Mouse (Mus musculus): ENCODE data around the gene Kmt2c. TPM values are rescaled to one million over a fixed set of nuclear protein-coding genes. Genes with fewer than 3 reads are reported as not detected.

Gene Kmt2c
- polyA plus RNA-seq, 2 experiments = 7.1 TPM

- Histone ChIP-seq H3K9me3 (ENCODE audit: control insufficient read depth, low read length) (no peaks in the 10 kb centered on the region), H3K4me3 (ENCODE audit: insufficient read depth in 1 of 2, low read depth in 2 of 2, low read length in 2 of 2) (no peak overlapping the region), H3K4me2 (ENCODE audit: low read depth) (no peak overlapping the region), H3K9ac (replicated peaks) (no peak overlapping the region), H3K27me3 (ENCODE audit: control insufficient read depth, insufficient read depth, low read length) (no peaks in the 10 kb centered on the region), H3K27ac (no peak overlapping the region), H3K36me3 (replicated peaks; ENCODE audit: control insufficient read depth, insufficient read depth, low read depth) (no peaks in the 10 kb centered on the region), H3K4me1 (replicated peaks; ENCODE audit: control insufficient read depth in 2 of 2, insufficient read depth in 2 of 2, low read length in 1 of 2) (no peaks in the 10 kb centered on the region)
- 21% methylated on average over 3 of the region's 3 CpGs for whole genome bisulfite sequencing (ENCODE audit: insufficient replicate concordance)
- DNase-seq (ENCODE audit: low read depth in 3 of 3, low spot score in 3 of 3) = peak; percentile 11 to 31 (median 20)
- TF ChIP-seq EP300 (IDR thresholded peaks at IDR 0.05; ENCODE audit: low read depth) (no peak), CTCF (IDR thresholded peaks at IDR 0.05; ENCODE audit: low read depth) (peak; percentile 61)
- ATAC-seq (ENCODE audit: insufficient read depth) = no peak
Measured at GRCm38 (mm10) chr5:25420601-25421000, 78.0 kb downstream of the Kmt2c start.

- 0 out of 4 replicates have a peak, but pooled peaks cover 0 to 3% of the 10 kb centered on the region in 2 experiments for H3K4me1 ChIP-seq (replicated peaks; ENCODE audit: control insufficient read depth in 2 of 2, insufficient read depth in 2 of 2, low read length in 1 of 2)
- no peak overlapping the region for H3K4me3 ChIP-seq (ENCODE audit: insufficient read depth in 1 of 2, low read depth in 2 of 2, low read length in 2 of 2)
- H3K27me3 ChIP-seq (ENCODE audit: control insufficient read depth, insufficient read depth, low read length) = no peaks in the 10 kb centered on the region
- H3K9me3 ChIP-seq (ENCODE audit: control insufficient read depth, low read length) = no peaks in the 10 kb centered on the region
- DNase-seq (ENCODE audit: low read depth in 3 of 3, low spot score in 3 of 3) (no peak), ATAC-seq (ENCODE audit: insufficient read depth) (no peak)
- no peak overlapping the region for H3K9ac ChIP-seq (replicated peaks)
- H3K4me2 ChIP-seq (ENCODE audit: low read depth) = no peak overlapping the region
- no peak overlapping the region for H3K27ac ChIP-seq
- TF ChIP-seq EP300 (IDR thresholded peaks at IDR 0.05; ENCODE audit: low read depth) = no peak
- TF ChIP-seq CTCF (IDR thresholded peaks at IDR 0.05; ENCODE audit: low read depth) = no peak
- H3K36me3 ChIP-seq (replicated peaks; ENCODE audit: control insufficient read depth, insufficient read depth, low read depth) = no peaks in the 10 kb centered on the region
Measured at GRCm38 (mm10) chr5:25415382-25415781, 83.2 kb downstream of the Kmt2c start.

- Histone ChIP-seq H3K4me3 (ENCODE audit: insufficient read depth in 1 of 2, low read depth in 2 of 2, low read length in 2 of 2) (no peak overlapping the region), H3K9me3 (ENCODE audit: control insufficient read depth, low read length) (no peaks in the 10 kb centered on the region), H3K9ac (replicated peaks) (no peak overlapping the region), H3K27ac (no peak overlapping the region), H3K36me3 (replicated peaks; ENCODE audit: control insufficient read depth, insufficient read depth, low read depth) (peaks cover 4% of the 10 kb centered on the region), H3K4me1 (replicated peaks; ENCODE audit: control insufficient read depth in 2 of 2, insufficient read depth in 2 of 2, low read length in 1 of 2) (no peaks in the 10 kb centered on the region), H3K4me2 (ENCODE audit: low read depth) (no peak overlapping the region), H3K27me3 (ENCODE audit: control insufficient read depth, insufficient read depth, low read length) (no peaks in the 10 kb centered on the region)
- no peak for ATAC-seq (ENCODE audit: insufficient read depth)
- DNase-seq (ENCODE audit: low read depth in 3 of 3, low spot score in 3 of 3) = no peak
- TF ChIP-seq EP300 (IDR thresholded peaks at IDR 0.05; ENCODE audit: low read depth) = no peak
- no peak for TF ChIP-seq CTCF (IDR thresholded peaks at IDR 0.05; ENCODE audit: low read depth)
- WGBS (ENCODE audit: insufficient replicate concordance) = 79% methylated on average over 2 of the region's 2 CpGs
Measured at GRCm38 (mm10) chr5:25396727-25397126, 101.9 kb downstream of the Kmt2c start.

DNA sequence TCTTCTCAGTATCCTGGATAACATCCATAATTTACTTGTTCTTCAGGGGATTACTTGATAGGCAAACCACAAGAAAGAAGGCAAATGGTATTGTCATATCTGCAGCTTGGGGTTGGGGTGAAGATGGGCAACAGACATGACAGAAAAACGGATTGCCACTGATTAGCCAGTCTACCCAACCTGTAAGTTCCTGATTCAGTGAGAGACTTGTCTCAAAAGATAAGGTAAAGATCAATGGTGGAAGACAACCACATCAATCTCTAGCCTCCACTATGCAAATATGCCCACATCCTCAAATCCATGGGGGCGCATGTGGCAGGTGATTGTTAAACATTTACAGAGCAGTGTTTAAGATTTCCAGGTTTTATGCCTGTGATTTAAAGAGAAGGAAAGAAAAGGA, 105.9 kb downstream of the Kmt2c start:
- DNase-seq (ENCODE audit: low read depth in 3 of 3, low spot score in 3 of 3) (no peak), ATAC-seq (ENCODE audit: insufficient read depth) (no peak)
- no peaks in the 10 kb centered on the region for H3K27me3 ChIP-seq (ENCODE audit: control insufficient read depth, insufficient read depth, low read length)
- peaks cover 4% of the 10 kb centered on the region for H3K36me3 ChIP-seq (replicated peaks; ENCODE audit: control insufficient read depth, insufficient read depth, low read depth)
- no peak overlapping the region for H3K4me2 ChIP-seq (ENCODE audit: low read depth)
- H3K4me1 ChIP-seq (replicated peaks; ENCODE audit: control insufficient read depth in 2 of 2, insufficient read depth in 2 of 2, low read length in 1 of 2) = no peaks in the 10 kb centered on the region
- WGBS (ENCODE audit: insufficient replicate concordance) = 38% methylated on average over 2 of the region's 2 CpGs
- no peak overlapping the region for H3K9ac ChIP-seq (replicated peaks)
- H3K9me3 ChIP-seq (ENCODE audit: control insufficient read depth, low read length) = no peaks in the 10 kb centered on the region
- TF ChIP-seq CTCF (IDR thresholded peaks at IDR 0.05; ENCODE audit: low read depth) (no peak), EP300 (IDR thresholded peaks at IDR 0.05; ENCODE audit: low read depth) (no peak)
- no peak overlapping the region for H3K4me3 ChIP-seq (ENCODE audit: insufficient read depth in 1 of 2, low read depth in 2 of 2, low read length in 2 of 2)
- no peak overlapping the region for H3K27ac ChIP-seq

DNA sequence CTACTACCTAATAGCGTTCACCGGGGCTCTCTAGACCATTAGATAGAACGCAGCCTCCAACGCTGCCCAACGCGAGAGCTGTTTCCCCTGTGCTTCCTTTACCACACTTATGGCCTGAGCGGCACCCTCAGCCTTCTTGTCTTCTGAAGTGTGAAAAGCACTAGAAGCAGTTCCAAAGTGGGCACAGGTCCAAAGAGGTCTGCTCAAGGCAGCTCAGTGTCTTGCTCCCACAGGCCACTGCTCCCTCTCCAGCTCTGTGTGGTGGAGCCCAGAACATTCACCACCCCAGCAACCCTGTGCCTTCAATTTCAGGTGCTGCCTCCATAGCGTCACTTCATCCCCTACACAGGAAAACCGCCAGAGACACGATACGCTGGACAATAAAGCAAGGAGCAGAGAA, 115.0 kb downstream of the Kmt2c start:
- H3K36me3 ChIP-seq (replicated peaks; ENCODE audit: control insufficient read depth, insufficient read depth, low read depth) = peaks cover 3% of the 10 kb centered on the region; the same call in 1 of the 2 replicates
- H3K27ac ChIP-seq = no peak overlapping the region
- H3K9ac ChIP-seq (replicated peaks) = no peak overlapping the region
- WGBS (ENCODE audit: insufficient replicate concordance) = 91% methylated on average over 11 of the region's 11 CpGs
- H3K27me3 ChIP-seq (ENCODE audit: control insufficient read depth, insufficient read depth, low read length) = no peaks in the 10 kb centered on the region
- no peak for ATAC-seq (ENCODE audit: insufficient read depth)
- no peak overlapping the region for H3K4me2 ChIP-seq (ENCODE audit: low read depth)
- no peaks in the 10 kb centered on the region for H3K4me1 ChIP-seq (replicated peaks; ENCODE audit: control insufficient read depth in 2 of 2, insufficient read depth in 2 of 2, low read length in 1 of 2)
- TF ChIP-seq CTCF (IDR thresholded peaks at IDR 0.05; ENCODE audit: low read depth) (no peak), EP300 (IDR thresholded peaks at IDR 0.05; ENCODE audit: low read depth) (no peak)
- H3K4me3 ChIP-seq (ENCODE audit: insufficient read depth in 1 of 2, low read depth in 2 of 2, low read length in 2 of 2) = no peak overlapping the region
- no peak for DNase-seq (ENCODE audit: low read depth in 3 of 3, low spot score in 3 of 3)
- no peaks in the 10 kb centered on the region for H3K9me3 ChIP-seq (ENCODE audit: control insufficient read depth, low read length)

Data from liver, embryonic 14.5 days (tissue).